Mouse (Mus musculus) liver, embryonic 14.5 days (tissue): ENCODE results near the gene Gm5294. TPM values are rescaled to one million over a fixed set of nuclear protein-coding genes. Genes with fewer than 3 reads are reported as not detected.

Experiments used
- ATAC-seq: fragments of 200-750 bp; cut with Nextera tagmentation; 2 replicates; pipeline ENCODE4 v1.8.0; 2017; ENCODE audit warnings: moderate number of reproducible peaks, mild to moderate bottlenecking, moderate library complexity; ENCODE audit not compliant: insufficient read depth
- DNase-seq, 3 experiments: peaks; one replicate each; pipeline ENCODE4 v3.0.0-alpha.2; 2012 to 2013; ENCODE audit warnings: low read depth in 3 of 3, low spot score in 3 of 3
- H3K27ac ChIP-seq: fragments of 300-500 bp; sonication (generic); 2 replicates; pipeline ENCODE4 v1.5.1; 2014; ENCODE audit warnings: moderate library complexity, mild to moderate bottlenecking, control low read depth, inconsistent platforms
- H3K27me3 ChIP-seq: fragments of 300-500 bp; sonication (generic); 2 replicates; pipeline ENCODE4 v1.6.1; 2014; ENCODE audit warnings: mild to moderate bottlenecking, low read length, moderate library complexity; ENCODE audit not compliant: control insufficient read depth, insufficient read depth
- H3K36me3 ChIP-seq: fragments of 300-500 bp; sonication (generic); replicated peaks from 2 replicates; pipeline ENCODE4 v1.6.1; 2014; ENCODE audit warnings: low read depth; ENCODE audit not compliant: control insufficient read depth, insufficient read depth
- H3K4me1 ChIP-seq, 2 experiments: fragments of 200-500 bp in 1 of 2; fragments of 300-500 bp in 1 of 2; sonication (generic) in 1 of 2; replicated peaks; 2 replicates each; pipeline ENCODE4 v1.6.1; 2012 to 2014; ENCODE audit warnings: antibody characterized with exemption in 1 of 2, inconsistent platforms in 1 of 2, low read length in 1 of 2; ENCODE audit not compliant: control insufficient read depth in 2 of 2, insufficient read depth in 2 of 2
- H3K4me2 ChIP-seq: fragments of 300-500 bp; sonication (generic); 2 replicates; pipeline ENCODE4 v1.6.1; 2014; ENCODE audit warnings: low read depth, mild to moderate bottlenecking, control low read depth, moderate library complexity
- H3K4me3 ChIP-seq, 2 experiments: fragments of 200-500 bp in 1 of 2; fragments of 300-500 bp in 1 of 2; sonication (generic) in 1 of 2; 2 replicates each; pipeline ENCODE4 v1.5.1; 2012 to 2014; ENCODE audit warnings: low read depth in 2 of 2, low read length in 2 of 2, mild to moderate bottlenecking in 2 of 2, control low read depth in 1 of 2, inconsistent platforms in 1 of 2, moderate library complexity in 1 of 2; ENCODE audit not compliant: insufficient read depth in 1 of 2
- H3K9ac ChIP-seq: fragments of 300-500 bp; sonication (generic); replicated peaks from 2 replicates; pipeline ENCODE4 v1.6.1; 2014; ENCODE audit warnings: mild to moderate bottlenecking, control low read depth, moderate library complexity
- H3K9me3 ChIP-seq: fragments of 300-500 bp; sonication (generic); 2 replicates; pipeline ENCODE4 v1.6.1; 2016; ENCODE audit warnings: low read length, mixed read lengths; ENCODE audit not compliant: control insufficient read depth
- CTCF ChIP-seq: IDR thresholded peaks from 2 replicates; pipeline ENCODE4 v1.5.1; 2016; ENCODE audit warnings: antibody characterized with exemption, low read depth, control low read depth
- EP300 ChIP-seq: IDR thresholded peaks from 2 replicates; pipeline ENCODE4 v1.6.1; 2016; ENCODE audit warnings: antibody characterized with exemption, low read depth
- WGBS: fragments of 180-500 bp; shearing (Covaris S2); extraction: QIAGEN DNeasy Blood & Tissue Kit; methylation state at CpG from one replicate; pipeline ENCODE4 v1.1.7; 2014; ENCODE audit not compliant: insufficient replicate concordance; 5-methylcytosine and 5-hydroxymethylcytosine counted together
- polyA plus RNA-seq, 2 experiments: library from polyadenylated mRNA; depleted of rRNA in 1 of 2; stranded (reverse) in 1 of 2; unstranded in 1 of 2; fragments of >200 nt; fragmentation: Nextera tagmentation in 1 of 2; extraction: Ambion mirVana in 1 of 2; gene quantifications; 2 replicates each; pipeline versions ENCODE4 v1.2.1 to v1.2.3; 2012 to 2014

Gm5294 gene
- polyA plus RNA-seq, 2 experiments = not detected

GRCm38 (mm10) chr5:138825090-138825489 lies 5.2 kb downstream of the Gm5294 start:
- DNase-seq (no peak), ATAC-seq (no peak)
- H3K9ac ChIP-seq = no peak overlapping the region
- no peak overlapping the region for H3K4me2 ChIP-seq
- H3K27ac ChIP-seq = no peak overlapping the region
- no peaks in the 10 kb centered on the region for H3K4me1 ChIP-seq
- TF ChIP-seq CTCF (no peak), EP300 (no peak)
- 33% methylated on average over 3 of the region's 3 CpGs for WGBS
- peaks cover 20% of the 10 kb centered on the region for H3K27me3 ChIP-seq
- no peak overlapping the region for H3K4me3 ChIP-seq
- no peaks in the 10 kb centered on the region for H3K36me3 ChIP-seq
- no peaks in the 10 kb centered on the region for H3K9me3 ChIP-seq

- Histone ChIP-seq H3K36me3 (no peaks in the 10 kb centered on the region), H3K27ac (no peak overlapping the region), H3K9ac (no peak overlapping the region), H3K27me3 (no peaks in the 10 kb centered on the region), H3K9me3 (no peaks in the 10 kb centered on the region), H3K4me1 (no peaks in the 10 kb centered on the region), H3K4me2 (no peak overlapping the region), H3K4me3 (no peak overlapping the region)
- 42% methylated on average over 6 of the region's 6 CpGs for WGBS
- TF ChIP-seq CTCF (no peak), EP300 (no peak)
- no peak for DNase-seq
- ATAC-seq = no peak
Measured at GRCm38 (mm10) chr5:138833406-138833805, 13.5 kb downstream of the Gm5294 start.

GRCm38 (mm10) chr5:138834910-138835309 lies 15.0 kb downstream of the Gm5294 start:
- no peaks in the 10 kb centered on the region for H3K27me3 ChIP-seq
- TF ChIP-seq EP300 = no peak
- no peak for TF ChIP-seq CTCF
- H3K4me2 ChIP-seq = no peak overlapping the region
- no peak overlapping the region for H3K4me3 ChIP-seq
- H3K4me1 ChIP-seq = no peaks in the 10 kb centered on the region
- no peak overlapping the region for H3K27ac ChIP-seq
- no peaks in the 10 kb centered on the region for H3K9me3 ChIP-seq
- no peak overlapping the region for H3K9ac ChIP-seq
- no peak for ATAC-seq
- DNase-seq = no peak
- no peaks in the 10 kb centered on the region for H3K36me3 ChIP-seq
- 18% methylated on average over 3 of the region's 3 CpGs for WGBS

- Histone ChIP-seq H3K36me3 (no peaks in the 10 kb centered on the region), H3K4me2 (no peak overlapping the region)
- TF ChIP-seq CTCF = no peak
- no peak for TF ChIP-seq EP300
Measured at GRCm38 (mm10) chr5:138840981-138841380, 21.1 kb downstream of the Gm5294 start.

GRCm38 (mm10) chr5:138843168-138843824 lies 23.4 kb downstream of the Gm5294 start:
- Histone ChIP-seq H3K36me3 (no peaks in the 10 kb centered on the region), H3K4me3 (no peak overlapping the region), H3K27me3 (no peaks in the 10 kb centered on the region), H3K4me2 (no peak overlapping the region), H3K9ac (no peak overlapping the region), H3K27ac (no peak overlapping the region), H3K9me3 (no peaks in the 10 kb centered on the region), H3K4me1 (no peaks in the 10 kb centered on the region)
- TF ChIP-seq CTCF = no peak
- TF ChIP-seq EP300 = no peak
- no peak for DNase-seq
- ATAC-seq = no peak
- 62% methylated on average over 9 of the region's 9 CpGs for WGBS

More at GRCm38 (mm10) chr5:138840981-138841380, 21.1 kb downstream of the Gm5294 start:
- Histone ChIP-seq H3K27ac (no peak overlapping the region), H3K9me3 (no peaks in the 10 kb centered on the region), H3K9ac (no peak overlapping the region), H3K4me3 (no peak overlapping the region), H3K4me1 (no peaks in the 10 kb centered on the region), H3K27me3 (no peaks in the 10 kb centered on the region)
- 86% methylated on average over 4 of the region's 4 CpGs for WGBS
- no peak for DNase-seq
- ATAC-seq = no peak
